In genomic region chr9:60491079-60491478, GRCm38 (mm10) we compare ENCODE assay signal across 14 mouse cellular contexts.
"Had no signal": no experiment of that assay in that cellular context is flagged by ENCODE, and none has a peak within 500 bp of the region (broad histone marks: within the 10 kb centered on the region; RNA-seq: fewer than 3 reads in every experiment).

No protein-coding gene starts in this region.

- H3K4me3 ChIP-seq: left cerebral cortex, adult 2 months; liver, embryonic 12.5 days; midbrain, embryonic 10.5 days; myocyte; neural tube, embryonic 12.5 days had no signal

- H3K27ac ChIP-seq: left cerebral cortex, adult 2 months; liver, embryonic 12.5 days; midbrain, embryonic 10.5 days; neural tube, embryonic 12.5 days had no signal

- H3K4me2 ChIP-seq: liver, embryonic 12.5 days; lung, embryonic 14.5 days; neural tube, embryonic 12.5 days had no signal

- ATAC-seq: liver, embryonic 12.5 days had no signal

- DNase-seq: kidney, adult 9 months; kidney, postnatal 14 days; lung, embryonic 14.5 days; lung, postnatal 10 days; lung, postnatal 4 days; midbrain, embryonic 14.5 days; right cerebral cortex, postnatal 4 days; spleen, adult 18-20 months; thymus, postnatal 36 days had no signal

- H3K36me3 ChIP-seq: liver, embryonic 12.5 days; midbrain, embryonic 10.5 days; neural tube, embryonic 12.5 days had no signal

- H3K27me3 ChIP-seq: liver, embryonic 12.5 days; neural tube, embryonic 12.5 days had no signal

- H3K4me1 ChIP-seq: liver, embryonic 12.5 days; midbrain, embryonic 10.5 days; neural tube, embryonic 12.5 days had no signal

- H3K9ac ChIP-seq: liver, embryonic 12.5 days; lung, embryonic 14.5 days; neural tube, embryonic 12.5 days had no signal

- H3K9me3 ChIP-seq: liver, embryonic 12.5 days; midbrain, embryonic 10.5 days; neural tube, embryonic 12.5 days had no signal
